Mouse (Mus musculus) olfactory bulb, adult 2 months (tissue): Measurements from ENCODE around the gene Olfr1280.

Experiments used
- CTCF ChIP-seq: fragments of 200-500 bp; IDR thresholded peaks from 2 replicates; pipeline ENCODE4 v1.5.1; 2012; ENCODE audit warnings: low read depth, mild to moderate bottlenecking, low read length, moderate library complexity; ENCODE audit not compliant: insufficient read depth
- POLR2A ChIP-seq: fragments of 200-500 bp; IDR thresholded peaks from 2 replicates; pipeline ENCODE4 v1.6.1; 2012; ENCODE audit warnings: mild to moderate bottlenecking, low read depth, low read length, moderate library complexity; ENCODE audit not compliant: insufficient read depth

- TF ChIP-seq CTCF, result no peak
- no peak for TF ChIP-seq POLR2A
These were observed at the start of gene Olfr1280 for GRCm38 (mm10) chr2:111313717-111314116.
